Mouse (Mus musculus): ENCODE measurements at regions not wholly inside any gene's neighbourhood (a gene's known extent, or its start where the extent isn't known, plus 50 kb on each side); places are given as distances from the start of the nearest gene placed in this dataset.

- Histone ChIP-seq H3K4me2 (ENCODE audit: low read depth, low read length) (no peak overlapping the region), H3K27ac (replicated peaks; ENCODE audit: low read depth, low read length) (no peak overlapping the region), H3K4me3 (ENCODE audit: low read depth, low read length) (no peak overlapping the region), H3K36me3 (ENCODE audit: control insufficient read depth, insufficient read depth, low read length) (no peaks in the 10 kb centered on the region), H3K9ac (ENCODE audit: low read depth, low read length) (no peak overlapping the region), H3K27me3 (replicated peaks; ENCODE audit: control insufficient read depth, insufficient read depth, low read length) (no peaks in the 10 kb centered on the region), H3K9me3 (ENCODE audit: control insufficient read depth, low read length) (no peaks in the 10 kb centered on the region), H3K4me1 (ENCODE audit: control insufficient read depth, insufficient read depth, low read length) (peaks cover 4% of the 10 kb centered on the region)
- DNase-seq (ENCODE audit: low spot score) (no peak), ATAC-seq (ENCODE audit: low read depth) (no peak)
- WGBS, result 73% methylated on average over 6 of the region's 6 CpGs
Observed at GRCm38 (mm10) chr6:51364776-51365175, 67.7 kb upstream of the Nfe2l3 start.

GRCm38 (mm10) chr6:51369771-51370170 lies 62.7 kb upstream of the Nfe2l3 start:
- 48% methylated on average over 6 of the region's 6 CpGs for WGBS
- Histone ChIP-seq H3K9ac (ENCODE audit: low read depth, low read length) (no peak overlapping the region), H3K4me3 (ENCODE audit: low read depth, low read length) (no peak overlapping the region), H3K36me3 (ENCODE audit: control insufficient read depth, insufficient read depth, low read length) (no peaks in the 10 kb centered on the region), H3K4me1 (ENCODE audit: control insufficient read depth, insufficient read depth, low read length) (no peaks in the 10 kb centered on the region), H3K27me3 (replicated peaks; ENCODE audit: control insufficient read depth, insufficient read depth, low read length) (no peaks in the 10 kb centered on the region), H3K27ac (replicated peaks; ENCODE audit: low read depth, low read length) (no peak overlapping the region), H3K9me3 (ENCODE audit: control insufficient read depth, low read length) (no peaks in the 10 kb centered on the region), H3K4me2 (ENCODE audit: low read depth, low read length) (no peak overlapping the region)
- no peak for ATAC-seq (ENCODE audit: low read depth)
- no peak for DNase-seq (ENCODE audit: low spot score)

- no peaks in the 10 kb centered on the region for H3K27me3 ChIP-seq (replicated peaks; ENCODE audit: control insufficient read depth, insufficient read depth, low read length)
- WGBS, result 61% methylated on average over 7 of the region's 7 CpGs
- H3K36me3 ChIP-seq (ENCODE audit: control insufficient read depth, insufficient read depth, low read length), result no peaks in the 10 kb centered on the region
- H3K9me3 ChIP-seq (ENCODE audit: control insufficient read depth, low read length), result no peaks in the 10 kb centered on the region
- H3K4me2 ChIP-seq (ENCODE audit: low read depth, low read length), result no peak overlapping the region
- DNase-seq (ENCODE audit: low spot score), result no peak
- no peaks in the 10 kb centered on the region for H3K4me1 ChIP-seq (ENCODE audit: control insufficient read depth, insufficient read depth, low read length)
- no peak overlapping the region for H3K27ac ChIP-seq (replicated peaks; ENCODE audit: low read depth, low read length)
- ATAC-seq (ENCODE audit: low read depth), result no peak
- H3K9ac ChIP-seq (ENCODE audit: low read depth, low read length), result no peak overlapping the region
- H3K4me3 ChIP-seq (ENCODE audit: low read depth, low read length), result no peak overlapping the region
Observed at GRCm38 (mm10) chr6:51372357-51372756, 60.1 kb upstream of the Nfe2l3 start.

GRCm38 (mm10) chr6:51378436-51378835 lies 54.0 kb upstream of the Nfe2l3 start:
- no peak for ATAC-seq (ENCODE audit: low read depth)
- Histone ChIP-seq H3K9me3 (ENCODE audit: control insufficient read depth, low read length) (no peaks in the 10 kb centered on the region), H3K4me3 (ENCODE audit: low read depth, low read length) (no peak overlapping the region), H3K27me3 (replicated peaks; ENCODE audit: control insufficient read depth, insufficient read depth, low read length) (no peaks in the 10 kb centered on the region), H3K36me3 (ENCODE audit: control insufficient read depth, insufficient read depth, low read length) (no peaks in the 10 kb centered on the region), H3K4me2 (ENCODE audit: low read depth, low read length) (no peak overlapping the region), H3K9ac (ENCODE audit: low read depth, low read length) (no peak overlapping the region), H3K27ac (replicated peaks; ENCODE audit: low read depth, low read length) (no peak overlapping the region), H3K4me1 (ENCODE audit: control insufficient read depth, insufficient read depth, low read length) (0 out of 2 replicates have a peak, but pooled peaks cover 3% of the 10 kb centered on the region)
- no peak for DNase-seq (ENCODE audit: low spot score)
- 86% methylated on average over 3 of the region's 3 CpGs for WGBS

- Histone ChIP-seq H3K27me3 (replicated peaks; ENCODE audit: control insufficient read depth, insufficient read depth, low read length) (no peaks in the 10 kb centered on the region), H3K27ac (replicated peaks; ENCODE audit: low read depth, low read length) (peak overlapping the region; percentile 93), H3K4me1 (ENCODE audit: control insufficient read depth, insufficient read depth, low read length) (0 out of 2 replicates have a peak, but pooled peaks cover 3% of the 10 kb centered on the region), H3K4me2 (ENCODE audit: low read depth, low read length) (peak overlapping the region; percentile 66), H3K4me3 (ENCODE audit: low read depth, low read length) (peak overlapping the region; percentile 42), H3K9me3 (ENCODE audit: control insufficient read depth, low read length) (no peaks in the 10 kb centered on the region), H3K9ac (ENCODE audit: low read depth, low read length) (peak overlapping the region; percentile 79), H3K36me3 (ENCODE audit: control insufficient read depth, insufficient read depth, low read length) (no peaks in the 10 kb centered on the region)
- 4% methylated on average over 5 of the region's 5 CpGs for WGBS
- peak; percentile 62 for DNase-seq (ENCODE audit: low spot score)
- no peak for ATAC-seq (ENCODE audit: low read depth)
Observed at GRCm38 (mm10) chr6:51379074-51379473, 53.4 kb upstream of the Nfe2l3 start.

GRCm38 (mm10) chr6:51379560-51380274 lies 52.8 kb upstream of the Nfe2l3 start:
- 5% methylated on average over 36 of the region's 36 CpGs for WGBS
- Histone ChIP-seq H3K36me3 (ENCODE audit: control insufficient read depth, insufficient read depth, low read length) (no peaks in the 10 kb centered on the region), H3K4me3 (ENCODE audit: low read depth, low read length) (peak overlapping the region; percentile 42)

GRCm38 (mm10) chr6:51380275-51380575 lies 52.2 kb upstream of the Nfe2l3 start:
- 0 out of 2 replicates have a peak, but pooled peaks cover 3% of the 10 kb centered on the region for H3K4me1 ChIP-seq (ENCODE audit: control insufficient read depth, insufficient read depth, low read length)
- no peaks in the 10 kb centered on the region for H3K9me3 ChIP-seq (ENCODE audit: control insufficient read depth, low read length)
- H3K27me3 ChIP-seq (replicated peaks; ENCODE audit: control insufficient read depth, insufficient read depth, low read length), result no peaks in the 10 kb centered on the region
- WGBS, result 81% methylated on average over 4 of the region's 4 CpGs
- H3K4me2 ChIP-seq (ENCODE audit: low read depth, low read length), result peak overlapping the region; percentile 66; the same call in 1 of the 2 replicates
- no peak overlapping the region for H3K27ac ChIP-seq (replicated peaks; ENCODE audit: low read depth, low read length)
- H3K36me3 ChIP-seq (ENCODE audit: control insufficient read depth, insufficient read depth, low read length), result no peaks in the 10 kb centered on the region
- H3K9ac ChIP-seq (ENCODE audit: low read depth, low read length), result no peak overlapping the region
- no peak overlapping the region for H3K4me3 ChIP-seq (ENCODE audit: low read depth, low read length)
- no peak for DNase-seq (ENCODE audit: low spot score)
- no peak for ATAC-seq (ENCODE audit: low read depth)

More at GRCm38 (mm10) chr6:51379560-51380274, 52.8 kb upstream of the Nfe2l3 start:
- Histone ChIP-seq H3K27me3 (replicated peaks; ENCODE audit: control insufficient read depth, insufficient read depth, low read length) (no peaks in the 10 kb centered on the region), H3K4me2 (ENCODE audit: low read depth, low read length) (peak overlapping the region; percentile 66), H3K9ac (ENCODE audit: low read depth, low read length) (peak overlapping the region; percentile 79), H3K27ac (replicated peaks; ENCODE audit: low read depth, low read length) (peak overlapping the region; percentile 93), H3K4me1 (ENCODE audit: control insufficient read depth, insufficient read depth, low read length) (0 out of 2 replicates have a peak, but pooled peaks cover 3% of the 10 kb centered on the region), H3K9me3 (ENCODE audit: control insufficient read depth, low read length) (no peaks in the 10 kb centered on the region)
- peak; percentile 71 for ATAC-seq (ENCODE audit: low read depth)
- peak; percentile 76 for DNase-seq (ENCODE audit: low spot score)

GRCm38 (mm10) chr6:51381465-51381864 lies 51.0 kb upstream of the Nfe2l3 start:
- 37% methylated on average over 9 of the region's 9 CpGs for WGBS
- Histone ChIP-seq H3K4me3 (ENCODE audit: low read depth, low read length) (no peak overlapping the region), H3K36me3 (ENCODE audit: control insufficient read depth, insufficient read depth, low read length) (no peaks in the 10 kb centered on the region), H3K4me2 (ENCODE audit: low read depth, low read length) (no peak overlapping the region), H3K4me1 (ENCODE audit: control insufficient read depth, insufficient read depth, low read length) (0 out of 2 replicates have a peak, but pooled peaks cover 3% of the 10 kb centered on the region), H3K27ac (replicated peaks; ENCODE audit: low read depth, low read length) (no peak overlapping the region), H3K9ac (ENCODE audit: low read depth, low read length) (no peak overlapping the region), H3K9me3 (ENCODE audit: control insufficient read depth, low read length) (no peaks in the 10 kb centered on the region), H3K27me3 (replicated peaks; ENCODE audit: control insufficient read depth, insufficient read depth, low read length) (no peaks in the 10 kb centered on the region)
- no peak; the same call in 1 of the 2 replicates for ATAC-seq (ENCODE audit: low read depth)
- no peak for DNase-seq (ENCODE audit: low spot score)
